Mouse (Mus musculus): Measurements from ENCODE around the gene Otp. TPM values are rescaled to one million over a fixed set of nuclear protein-coding genes. Genes with fewer than 3 reads are reported as not detected.
A peak's percentile ranks its signal among the peaks of the same experiment; 100 is the strongest.

Otp gene
- polyA plus RNA-seq, 1 experiment from 2014 or later: not detected

GRCm38 (mm10) chr13:94881201-94881600 lies 5.8 kb downstream of the Otp start:
- peaks cover 17% of the 10 kb centered on the region for H3K4me1 ChIP-seq (ENCODE audit: control insufficient read depth, insufficient read depth, low read length)
- H3K4me3 ChIP-seq (ENCODE audit: low read length): no peak overlapping the region
- H3K9ac ChIP-seq (ENCODE audit: low read length): no peak overlapping the region
- no peak overlapping the region for H3K4me2 ChIP-seq (ENCODE audit: low read depth, low read length)
- H3K27ac ChIP-seq (ENCODE audit: low read length): no peak overlapping the region
- WGBS: 7% methylated on average over 3 of the region's 3 CpGs
- no peak for ATAC-seq (replicated peaks; ENCODE audit: extremely low read depth, insufficient read depth, low FRiP score)
- no peaks in the 10 kb centered on the region for H3K9me3 ChIP-seq (replicated peaks; ENCODE audit: control insufficient read depth, low read length)
- H3K27me3 ChIP-seq (ENCODE audit: control insufficient read depth, insufficient read depth, low read length): peaks cover 82% of the 10 kb centered on the region
- no peaks in the 10 kb centered on the region for H3K36me3 ChIP-seq (ENCODE audit: control insufficient read depth, insufficient read depth)

- H3K36me3 ChIP-seq (ENCODE audit: control insufficient read depth, insufficient read depth): no peaks in the 10 kb centered on the region
- 4% methylated on average over 10 of the region's 10 CpGs for WGBS
- no peak overlapping the region for H3K27ac ChIP-seq (ENCODE audit: low read length)
- peak overlapping the region; percentile 47 for H3K4me3 ChIP-seq (ENCODE audit: low read length)
- peak overlapping the region; percentile 93 for H3K4me2 ChIP-seq (ENCODE audit: low read depth, low read length)
- ATAC-seq (replicated peaks; ENCODE audit: extremely low read depth, insufficient read depth, low FRiP score): no peak
- peaks cover 76% of the 10 kb centered on the region for H3K27me3 ChIP-seq (ENCODE audit: control insufficient read depth, insufficient read depth, low read length)
- no peaks in the 10 kb centered on the region for H3K9me3 ChIP-seq (replicated peaks; ENCODE audit: control insufficient read depth, low read length)
- H3K9ac ChIP-seq (ENCODE audit: low read length): no peak overlapping the region
- peaks cover 17% of the 10 kb centered on the region for H3K4me1 ChIP-seq (ENCODE audit: control insufficient read depth, insufficient read depth, low read length)
Observed at GRCm38 (mm10) chr13:94882221-94882620, 6.8 kb downstream of the Otp start.

- 0 out of 2 replicates have a peak, but pooled peaks have one; percentile 28 for ATAC-seq (replicated peaks; ENCODE audit: extremely low read depth, insufficient read depth, low FRiP score)
- no peaks in the 10 kb centered on the region for H3K36me3 ChIP-seq (ENCODE audit: control insufficient read depth, insufficient read depth)
- WGBS: under 1% methylated on average over 37 of the region's 37 CpGs
Observed at GRCm38 (mm10) chr13:94882711-94883145, 7.3 kb downstream of the Otp start.

GRCm38 (mm10) chr13:94883163-94883965 lies 8.0 kb downstream of the Otp start:
- H3K36me3 ChIP-seq (ENCODE audit: control insufficient read depth, insufficient read depth): no peaks in the 10 kb centered on the region
- H3K9me3 ChIP-seq (replicated peaks; ENCODE audit: control insufficient read depth, low read length): no peaks in the 10 kb centered on the region
- peak; percentile 55 for ATAC-seq (replicated peaks; ENCODE audit: extremely low read depth, insufficient read depth, low FRiP score)
- H3K9ac ChIP-seq (ENCODE audit: low read length): no peak overlapping the region
- H3K4me2 ChIP-seq (ENCODE audit: low read depth, low read length): peak overlapping the region; percentile 93
- peak overlapping the region; percentile 47 for H3K4me3 ChIP-seq (ENCODE audit: low read length)
- peaks cover 17% of the 10 kb centered on the region for H3K4me1 ChIP-seq (ENCODE audit: control insufficient read depth, insufficient read depth, low read length)
- WGBS: under 1% methylated on average over 89 of the region's 95 CpGs
- no peak overlapping the region for H3K27ac ChIP-seq (ENCODE audit: low read length)
- peaks cover 77% of the 10 kb centered on the region for H3K27me3 ChIP-seq (ENCODE audit: control insufficient read depth, insufficient read depth, low read length)

More at GRCm38 (mm10) chr13:94882711-94883145, 7.3 kb downstream of the Otp start:
- Histone ChIP-seq H3K4me3 (ENCODE audit: low read length) (peak overlapping the region; percentile 47), H3K9ac (ENCODE audit: low read length) (no peak overlapping the region), H3K4me2 (ENCODE audit: low read depth, low read length) (peak overlapping the region; percentile 93), H3K4me1 (ENCODE audit: control insufficient read depth, insufficient read depth, low read length) (peaks cover 17% of the 10 kb centered on the region), H3K27me3 (ENCODE audit: control insufficient read depth, insufficient read depth, low read length) (peaks cover 75% of the 10 kb centered on the region), H3K27ac (ENCODE audit: low read length) (no peak overlapping the region), H3K9me3 (replicated peaks; ENCODE audit: control insufficient read depth, low read length) (no peaks in the 10 kb centered on the region)

- Histone ChIP-seq H3K27me3 (ENCODE audit: control insufficient read depth, insufficient read depth, low read length) (peaks cover 82% of the 10 kb centered on the region), H3K4me2 (ENCODE audit: low read depth, low read length) (peak overlapping the region; percentile 93), H3K36me3 (ENCODE audit: control insufficient read depth, insufficient read depth) (no peaks in the 10 kb centered on the region), H3K4me3 (ENCODE audit: low read length) (peak overlapping the region; percentile 47), H3K4me1 (ENCODE audit: control insufficient read depth, insufficient read depth, low read length) (peaks cover 17% of the 10 kb centered on the region), H3K27ac (ENCODE audit: low read length) (no peak overlapping the region), H3K9me3 (replicated peaks; ENCODE audit: control insufficient read depth, low read length) (no peaks in the 10 kb centered on the region), H3K9ac (ENCODE audit: low read length) (no peak overlapping the region)
- WGBS: 2% methylated on average over 36 of the region's 36 CpGs
- ATAC-seq (replicated peaks; ENCODE audit: extremely low read depth, insufficient read depth, low FRiP score): no peak
Observed at GRCm38 (mm10) chr13:94883966-94884960, 8.9 kb downstream of the Otp start.

GRCm38 (mm10) chr13:94885291-94886235 lies 10.2 kb downstream of the Otp start:
- 2% methylated on average over 81 of the region's 81 CpGs for WGBS
- no peaks in the 10 kb centered on the region for H3K9me3 ChIP-seq (replicated peaks; ENCODE audit: control insufficient read depth, low read length)
- peak overlapping the region; percentile 32 for H3K4me2 ChIP-seq (ENCODE audit: low read depth, low read length)
- H3K9ac ChIP-seq (ENCODE audit: low read length): no peak overlapping the region
- peaks cover 17% of the 10 kb centered on the region for H3K4me1 ChIP-seq (ENCODE audit: control insufficient read depth, insufficient read depth, low read length)
- no peak for ATAC-seq (replicated peaks; ENCODE audit: extremely low read depth, insufficient read depth, low FRiP score)
- peak overlapping the region; percentile 21 for H3K4me3 ChIP-seq (ENCODE audit: low read length)
- H3K27ac ChIP-seq (ENCODE audit: low read length): no peak overlapping the region
- H3K36me3 ChIP-seq (ENCODE audit: control insufficient read depth, insufficient read depth): no peaks in the 10 kb centered on the region
- H3K27me3 ChIP-seq (ENCODE audit: control insufficient read depth, insufficient read depth, low read length): peaks cover 78% of the 10 kb centered on the region

- WGBS: 83% methylated on average over 10 of the region's 10 CpGs
- no peak overlapping the region for H3K4me3 ChIP-seq (ENCODE audit: low read length)
- no peak overlapping the region for H3K27ac ChIP-seq (ENCODE audit: low read length)
- no peak for ATAC-seq (replicated peaks; ENCODE audit: extremely low read depth, insufficient read depth, low FRiP score)
- no peaks in the 10 kb centered on the region for H3K27me3 ChIP-seq (ENCODE audit: control insufficient read depth, insufficient read depth, low read length)
- no peak overlapping the region for H3K9ac ChIP-seq (ENCODE audit: low read length)
- no peak overlapping the region for H3K4me2 ChIP-seq (ENCODE audit: low read depth, low read length)
- H3K4me1 ChIP-seq (ENCODE audit: control insufficient read depth, insufficient read depth, low read length): no peaks in the 10 kb centered on the region
- H3K36me3 ChIP-seq (ENCODE audit: control insufficient read depth, insufficient read depth): no peaks in the 10 kb centered on the region
- no peaks in the 10 kb centered on the region for H3K9me3 ChIP-seq (replicated peaks; ENCODE audit: control insufficient read depth, low read length)
Observed at GRCm38 (mm10) chr13:94907841-94908240, 32.4 kb downstream of the Otp start.

- Histone ChIP-seq H3K9ac (ENCODE audit: low read length) (no peak overlapping the region), H3K4me2 (ENCODE audit: low read depth, low read length) (no peak overlapping the region), H3K4me3 (ENCODE audit: low read length) (no peak overlapping the region), H3K27ac (ENCODE audit: low read length) (no peak overlapping the region), H3K4me1 (ENCODE audit: control insufficient read depth, insufficient read depth, low read length) (no peaks in the 10 kb centered on the region), H3K9me3 (replicated peaks; ENCODE audit: control insufficient read depth, low read length) (no peaks in the 10 kb centered on the region), H3K27me3 (ENCODE audit: control insufficient read depth, insufficient read depth, low read length) (no peaks in the 10 kb centered on the region), H3K36me3 (ENCODE audit: control insufficient read depth, insufficient read depth) (no peaks in the 10 kb centered on the region)
- 31% methylated on average over 11 of the region's 11 CpGs for WGBS
- ATAC-seq (replicated peaks; ENCODE audit: extremely low read depth, insufficient read depth, low FRiP score): no peak
Observed at GRCm38 (mm10) chr13:94912961-94913360, 37.6 kb downstream of the Otp start.
